Mouse (Mus musculus) left cerebral cortex, adult 9 months (tissue): ENCODE measurements around the gene Nhp2.
A peak's percentile ranks its signal among the peaks of the same experiment; 100 is the strongest.

Experiments
- DNase-seq, 2 experiments: peaks; one replicate each; pipeline ENCODE4 v3.0.0; 2022; ENCODE audit warnings: low spot score in 2 of 2

Nhp2 gene

GRCm38 (mm10) chr11:51635525-51636322 lies 16.2 kb downstream of the Nhp2 start, which contains the start of gene Rmnd5b:
TSS of gene Rmnd5b (minus strand) at chr11:51635896.
- peak; percentile 90 to 94 for DNase-seq

GRCm38 (mm10) chr11:51636323-51636684 lies 16.8 kb downstream of the Nhp2 start:
- DNase-seq = peak in 1 of 2 experiments; percentile 72

GRCm38 (mm10) chr11:51637971-51638414 lies 18.5 kb downstream of the Nhp2 start:
- DNase-seq = no peak

GRCm38 (mm10) chr11:51638497-51638896 lies 19.0 kb downstream of the Nhp2 start:
- no peak for DNase-seq

- no peak for DNase-seq
Measured at GRCm38 (mm10) chr11:51640748-51641147, 21.2 kb downstream of the Nhp2 start.

GRCm38 (mm10) chr11:51643202-51643601 lies 23.7 kb downstream of the Nhp2 start:
- no peak for DNase-seq

- no peak for DNase-seq
Measured at GRCm38 (mm10) chr11:51643761-51644160, 24.2 kb downstream of the Nhp2 start.

- no peak for DNase-seq
Measured at GRCm38 (mm10) chr11:51644217-51644616, 24.7 kb downstream of the Nhp2 start.

GRCm38 (mm10) chr11:51645293-51645692 lies 25.8 kb downstream of the Nhp2 start:
- no peak for DNase-seq

- DNase-seq = no peak
Measured at GRCm38 (mm10) chr11:51646245-51646644, 26.7 kb downstream of the Nhp2 start.

- DNase-seq = no peak
Measured at GRCm38 (mm10) chr11:51646751-51647667, 27.5 kb downstream of the Nhp2 start.

- DNase-seq = no peak
Measured at GRCm38 (mm10) chr11:51648566-51648965, 29.0 kb downstream of the Nhp2 start.

GRCm38 (mm10) chr11:51649111-51649888 lies 29.8 kb downstream of the Nhp2 start:
- DNase-seq = no peak

- DNase-seq = peak in 1 of 2 experiments; percentile 56
Measured at GRCm38 (mm10) chr11:51649889-51650199, 30.3 kb downstream of the Nhp2 start.

- DNase-seq = no peak
Measured at GRCm38 (mm10) chr11:51650261-51650660, 30.7 kb downstream of the Nhp2 start.

- DNase-seq = no peak
Measured at GRCm38 (mm10) chr11:51650691-51651515, 31.4 kb downstream of the Nhp2 start, which contains the start of the genes N4bp3 and D930048N14Rik. TSS of gene N4bp3 (minus strand) at chr11:51650842. TSS of gene D930048N14Rik (plus strand) at chr11:51650954.

GRCm38 (mm10) chr11:51652889-51653418 lies 33.4 kb downstream of the Nhp2 start:
- DNase-seq = no peak

GRCm38 (mm10) chr11:51653736-51654135 lies 34.2 kb downstream of the Nhp2 start:
- DNase-seq = no peak

GRCm38 (mm10) chr11:51654891-51655290 lies 35.4 kb downstream of the Nhp2 start:
- no peak for DNase-seq

GRCm38 (mm10) chr11:51656798-51657521 lies 37.4 kb downstream of the Nhp2 start:
- DNase-seq = no peak
